Mouse (Mus musculus) heart, adult 2 months (tissue): ENCODE results near the gene Gpatch11. TPM values are rescaled to one million over a fixed set of nuclear protein-coding genes. Genes with fewer than 3 reads are reported as not detected.

Source experiments
- DNase-seq, 2 experiments: peaks; one replicate each; pipeline ENCODE4 v3.0.0; 2021
- H3K27ac ChIP-seq: fragments of 200-600 bp; 2 replicates; pipeline ENCODE4 v1.8.1; 2022
- H3K27me3 ChIP-seq: fragments of 200-500 bp; 2 replicates; pipeline ENCODE4 v1.6.1; 2012; ENCODE audit warnings: mild to moderate bottlenecking, low read length, inconsistent platforms, mixed read lengths; ENCODE audit not compliant: control insufficient read depth, insufficient read depth
- H3K36me3 ChIP-seq: fragments of 200-500 bp; 2 replicates; pipeline ENCODE4 v1.6.1; 2012; ENCODE audit warnings: low read length, inconsistent platforms; ENCODE audit not compliant: control insufficient read depth, insufficient read depth
- H3K4me1 ChIP-seq: fragments of 200-500 bp; 2 replicates; pipeline ENCODE4 v1.6.1; 2011; ENCODE audit warnings: low read length; ENCODE audit not compliant: control insufficient read depth, insufficient read depth
- H3K4me3 ChIP-seq: fragments of 200-600 bp; 2 replicates; pipeline ENCODE4 v1.8.1; 2022
- H3K79me2 ChIP-seq: fragments of 200-500 bp; replicated peaks from 2 replicates; pipeline ENCODE4 v1.6.1; 2012; ENCODE audit warnings: mild to moderate bottlenecking, inconsistent platforms, low read length, moderate library complexity, mixed read lengths; ENCODE audit not compliant: control insufficient read depth, insufficient read depth
- H3K9ac ChIP-seq: fragments of 200-500 bp; 2 replicates; pipeline ENCODE4 v1.6.1; 2012; ENCODE audit warnings: low read depth, mild to moderate bottlenecking, control low read depth, inconsistent platforms, low read length, mixed read lengths
- CTCF ChIP-seq: fragments of 200-600 bp; IDR thresholded peaks from 2 replicates; pipeline ENCODE4 v1.8.1; 2022; ENCODE audit warnings: antibody characterized with exemption, mild to moderate bottlenecking, moderate library complexity
- EP300 ChIP-seq: fragments of 200-500 bp; IDR thresholded peaks from 2 replicates; pipeline ENCODE4 v1.6.1; 2011; ENCODE audit warnings: low read depth, low read length, control low read depth; ENCODE audit not compliant: insufficient read depth
- POLR2A ChIP-seq: fragments of 200-500 bp; IDR thresholded peaks from 2 replicates; pipeline ENCODE4 v1.6.1; 2011; ENCODE audit warnings: mild to moderate bottlenecking, low read depth, low read length, control low read depth; ENCODE audit not compliant: insufficient read depth
- WGBS: fragments of 180-500 bp; shearing (Covaris S2); methylation state at CpG from one replicate; pipeline ENCODE4 v1.1.7; 2018; 5-methylcytosine and 5-hydroxymethylcytosine counted together
- intact Hi-C: fragments of 180-260 bp; cut with DNase I; formaldehyde crosslinking; loops from one replicate; pipeline ENCODE4 v1.15.1; 2025
- polyA plus RNA-seq: library from polyadenylated mRNA; depleted of rRNA; stranded (reverse); fragments of >200 nt; gene quantifications from 2 replicates; pipeline ENCODE4 v1.2.3, GENCODE M21; 2012; rRNA removed
- total RNA-seq, 2 experiments: library from RNA; stranded (reverse); gene quantifications; 2 replicates each; pipeline ENCODE4 v1.2.3; 2021

The Gpatch11 gene
- total and polyA plus RNA-seq, 3 experiments, result 11.6 to 26.9 (median 26.4) TPM

DNA sequence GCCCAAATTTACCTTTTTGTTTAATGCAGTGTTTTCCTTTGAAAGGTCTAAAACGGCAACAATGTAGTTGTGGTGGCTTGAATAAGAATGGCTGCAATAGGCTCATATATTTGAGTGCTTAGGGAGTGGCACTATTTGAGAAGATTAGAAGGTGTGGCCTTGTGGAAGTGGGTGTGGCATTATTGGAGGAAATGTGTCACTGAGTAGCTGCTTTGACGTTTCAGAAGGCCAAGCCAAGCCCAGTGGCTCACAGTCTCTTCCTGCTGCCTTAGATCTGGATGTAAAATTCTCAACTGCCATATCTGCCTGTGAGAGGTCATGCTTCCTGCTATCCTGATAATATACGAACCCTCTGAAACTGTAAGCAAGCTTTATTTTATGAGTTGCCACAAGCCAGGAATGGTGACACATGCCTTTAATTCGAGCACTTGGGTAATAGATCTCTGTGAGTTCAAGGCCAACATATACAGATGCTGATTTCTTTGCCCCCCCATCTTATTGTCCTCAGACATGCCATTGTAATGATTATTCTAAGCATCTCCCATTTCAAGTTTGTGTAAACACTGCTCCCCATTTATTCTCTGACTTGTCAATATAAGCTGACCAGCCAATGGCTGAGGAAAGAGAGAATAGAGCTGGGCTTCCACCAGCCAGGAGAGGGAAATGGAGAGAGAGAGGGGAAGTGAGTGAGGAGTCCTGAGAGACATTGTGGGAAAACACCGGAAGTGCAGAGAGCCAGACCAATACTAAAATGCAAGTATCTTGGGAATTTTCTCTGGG, 50.1 kb downstream of the Gpatch11 start:
- no peak overlapping the region for H3K9ac ChIP-seq

DNA sequence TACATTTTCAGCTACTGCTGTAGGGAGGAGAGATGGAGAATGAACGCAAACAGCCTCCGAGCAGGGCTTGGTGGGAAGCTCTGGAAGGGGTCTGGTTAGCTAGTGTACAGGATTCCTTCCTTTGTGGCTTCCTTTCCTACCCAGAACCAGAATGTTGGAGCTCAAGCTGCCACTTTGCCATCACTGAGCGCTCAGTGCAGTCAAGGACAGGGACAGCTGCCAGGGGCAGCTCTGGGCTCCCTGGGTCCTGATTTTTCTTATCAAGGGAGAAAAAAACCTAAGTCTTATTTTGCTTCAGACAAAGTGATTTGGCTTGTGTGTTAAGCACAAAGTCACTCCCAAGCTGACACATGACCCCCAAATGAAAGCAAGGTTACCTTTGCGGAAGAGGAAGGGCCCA, 53.2 kb downstream of the Gpatch11 start:
- intact Hi-C loops, result no loop called here
- no peak for DNase-seq
- H3K27ac ChIP-seq, result no peak overlapping the region
- TF ChIP-seq CTCF (no peak), POLR2A (no peak), EP300 (no peak)
- no peaks in the 10 kb centered on the region for H3K79me2 ChIP-seq
- H3K9ac ChIP-seq, result no peak overlapping the region
- H3K36me3 ChIP-seq, result no peaks in the 10 kb centered on the region
- WGBS, result 80% methylated on average over 4 of the region's 4 CpGs
- no peaks in the 10 kb centered on the region for H3K4me1 ChIP-seq
- no peaks in the 10 kb centered on the region for H3K27me3 ChIP-seq
- no peak overlapping the region for H3K4me3 ChIP-seq

More for the DNA sequence above, 50.1 kb downstream of the Gpatch11 start:
- WGBS, result 72% methylated on average over 5 of the region's 5 CpGs
- DNase-seq, result no peak
- H3K27me3 ChIP-seq, result no peaks in the 10 kb centered on the region
- H3K4me3 ChIP-seq, result no peak overlapping the region
- H3K27ac ChIP-seq, result no peak overlapping the region
- TF ChIP-seq CTCF (no peak), POLR2A (no peak), EP300 (no peak)
- peaks cover 1% of the 10 kb centered on the region for H3K4me1 ChIP-seq
- H3K79me2 ChIP-seq, result no peaks in the 10 kb centered on the region
- H3K36me3 ChIP-seq, result no peaks in the 10 kb centered on the region
- intact Hi-C loops, result no loop called here

DNA sequence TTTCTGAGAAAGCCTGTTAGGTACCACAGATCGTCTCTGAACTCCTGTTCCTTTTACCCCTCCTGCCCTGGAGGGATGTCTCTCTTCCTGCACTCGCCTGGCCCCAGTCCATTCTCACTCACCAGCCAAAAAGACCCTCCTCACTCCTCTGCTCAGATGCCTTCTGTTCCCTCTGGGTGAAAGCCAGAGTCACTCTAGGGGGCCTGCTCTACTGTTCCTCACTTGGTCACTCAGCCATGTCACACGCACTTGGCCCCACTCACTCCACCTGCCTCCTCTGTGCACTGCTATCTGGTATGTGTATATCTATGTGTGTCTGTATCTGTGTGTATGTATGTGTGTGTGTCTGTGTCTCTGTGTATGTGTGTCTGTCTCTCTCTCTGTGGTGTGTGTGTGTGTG, 53.8 kb downstream of the Gpatch11 start:
- H3K4me1 ChIP-seq, result no peaks in the 10 kb centered on the region
- DNase-seq, result no peak
- TF ChIP-seq POLR2A, result no peak
- no peak for TF ChIP-seq EP300
- TF ChIP-seq CTCF, result no peak
- no peak overlapping the region for H3K9ac ChIP-seq
- no peak overlapping the region for H3K4me3 ChIP-seq
- H3K79me2 ChIP-seq, result no peaks in the 10 kb centered on the region
- no peaks in the 10 kb centered on the region for H3K27me3 ChIP-seq
- H3K36me3 ChIP-seq, result no peaks in the 10 kb centered on the region
- intact Hi-C loops, result no loop called here
- H3K27ac ChIP-seq, result no peak overlapping the region
- WGBS, result 56% methylated on average over 3 of the region's 3 CpGs

DNA sequence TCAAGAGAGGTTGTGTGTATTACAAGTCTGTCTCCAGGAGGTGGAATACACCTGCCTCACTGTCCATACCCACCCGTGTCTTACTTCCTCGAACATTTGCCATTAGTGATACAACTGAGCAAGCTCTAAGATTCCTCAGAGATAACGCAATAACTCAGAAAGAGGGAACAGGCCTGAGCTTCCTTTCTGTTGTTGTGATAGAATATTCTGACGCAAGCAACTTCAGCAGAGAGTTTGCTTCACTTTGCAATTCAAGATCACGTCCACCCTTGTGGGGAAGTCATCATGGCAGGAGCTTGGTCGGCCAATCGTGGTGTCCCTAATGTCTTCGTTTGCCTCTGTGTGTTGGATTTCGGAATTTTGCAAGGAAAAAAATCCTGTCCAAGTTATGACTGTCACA, 55.7 kb downstream of the Gpatch11 start:
- Histone ChIP-seq H3K9ac (no peak overlapping the region), H3K36me3 (no peaks in the 10 kb centered on the region), H3K27ac (no peak overlapping the region), H3K4me3 (no peak overlapping the region), H3K79me2 (no peaks in the 10 kb centered on the region), H3K4me1 (no peaks in the 10 kb centered on the region), H3K27me3 (no peaks in the 10 kb centered on the region)
- DNase-seq, result no peak
- intact Hi-C loops, result no loop called here
- TF ChIP-seq CTCF, result no peak
- TF ChIP-seq POLR2A, result no peak
- WGBS, result 70% methylated on average over 9 of the region's 9 CpGs

DNA sequence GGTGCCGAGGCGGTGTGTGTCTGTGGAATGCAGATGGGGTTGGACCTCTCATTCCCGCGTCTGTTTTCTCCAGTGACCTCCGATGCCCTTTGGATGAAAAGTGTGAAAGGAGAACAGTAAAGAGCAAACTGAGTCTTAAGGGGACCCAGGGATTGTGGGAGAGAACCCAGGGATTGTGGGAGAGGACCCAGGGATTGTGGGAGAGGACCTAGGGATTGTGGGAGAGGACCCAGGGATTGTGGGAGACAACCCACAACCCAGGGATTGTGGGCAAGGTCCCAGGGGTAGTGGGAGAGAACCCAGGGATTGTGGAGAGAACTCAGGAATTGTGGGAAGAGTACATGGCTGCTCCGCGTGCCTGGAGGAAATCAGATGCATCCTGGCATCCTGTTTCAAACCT, 59.6 kb downstream of the Gpatch11 start:
- Histone ChIP-seq H3K36me3 (no peaks in the 10 kb centered on the region), H3K4me3 (no peak overlapping the region), H3K27ac (no peak overlapping the region), H3K9ac (no peak overlapping the region), H3K27me3 (no peaks in the 10 kb centered on the region), H3K79me2 (no peaks in the 10 kb centered on the region), H3K4me1 (no peaks in the 10 kb centered on the region)
- no peak for DNase-seq
- TF ChIP-seq EP300 (no peak), CTCF (no peak), POLR2A (no peak)
- intact Hi-C loops, result no loop called here
- WGBS, result 67% methylated on average over 7 of the region's 7 CpGs

DNA sequence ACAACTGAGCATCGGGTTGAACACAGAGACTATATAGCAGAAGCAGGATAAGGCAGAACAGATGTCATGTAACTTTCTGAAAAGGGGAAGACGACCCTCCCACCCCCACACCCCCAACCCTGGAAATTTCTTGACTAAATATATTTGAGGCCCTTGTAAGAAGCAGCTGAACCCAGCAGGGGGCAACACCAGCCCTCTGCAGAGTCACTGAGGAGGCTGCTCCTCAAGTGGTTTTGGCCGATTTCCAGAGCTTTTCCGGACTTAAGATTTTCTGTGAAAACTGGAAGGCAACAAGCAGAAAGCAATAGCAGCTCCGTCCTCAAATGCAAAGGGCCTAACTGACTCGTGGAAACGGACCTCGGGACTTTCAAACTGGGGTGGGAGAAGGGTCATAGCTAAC, 60.0 kb downstream of the Gpatch11 start:
- peak in 1 of 2 experiments; percentile 28 for DNase-seq
- intact Hi-C loops, result no loop called here
- TF ChIP-seq POLR2A (no peak), CTCF (peak; percentile 59)
- Histone ChIP-seq H3K9ac (no peak overlapping the region), H3K4me3 (no peak overlapping the region), H3K27me3 (no peaks in the 10 kb centered on the region), H3K4me1 (no peaks in the 10 kb centered on the region), H3K36me3 (no peaks in the 10 kb centered on the region), H3K27ac (no peak overlapping the region), H3K79me2 (no peaks in the 10 kb centered on the region)
- WGBS, result 12% methylated on average over 8 of the region's 8 CpGs

Other genes with a start within 250 kb of the Gpatch11 start
- 10 to 100 TPM; 20.3 to 24.2 TPM for gene Strn, start 98.4 kb upstream of the Gpatch11 start, total RNA-seq
- gene Strn, start 98.4 kb upstream of the Gpatch11 start, polyA plus RNA-seq, result 6.1 and 11.8 TPM in 2 replicates
- 10 to 100 TPM; 38.8 to 45.7 TPM for gene Heatr5b, start 203 bp upstream of the Gpatch11 start, total RNA-seq
- gene Heatr5b, start 203 bp upstream of the Gpatch11 start, polyA plus RNA-seq, result 27.7 and 57.3 TPM in 2 replicates
- gene Eif2ak2, start 47.0 kb downstream of the Gpatch11 start, total RNA-seq, result 1 to 10 TPM; 7.8 to 8.0 TPM
- gene Eif2ak2, start 47.0 kb downstream of the Gpatch11 start, polyA plus RNA-seq, result 2.7 and 4.2 TPM in 2 replicates
- gene Sult6b1, start 71.4 kb downstream of the Gpatch11 start, total RNA-seq, result not detected
- 0.26 TPM in 1 of 2 replicates, not detected in the other for gene Sult6b1, start 71.4 kb downstream of the Gpatch11 start, polyA plus RNA-seq
- 10 to 100 TPM; 54.0 to 63.4 TPM for gene Cebpzos, start 80.9 kb downstream of the Gpatch11 start, total RNA-seq
- 15.3 and 32.2 TPM in 2 replicates for gene Cebpzos, start 80.9 kb downstream of the Gpatch11 start, polyA plus RNA-seq
- gene Cebpz, start 101.5 kb downstream of the Gpatch11 start, total RNA-seq, result 10 to 100 TPM; 20.1 to 21.4 TPM
- gene Cebpz, start 101.5 kb downstream of the Gpatch11 start, polyA plus RNA-seq, result 3.1 and 7.8 TPM in 2 replicates
- 10 to 100 TPM; 48.2 to 48.4 TPM for gene Ndufaf7, start 101.6 kb downstream of the Gpatch11 start, total RNA-seq
- gene Ndufaf7, start 101.6 kb downstream of the Gpatch11 start, polyA plus RNA-seq, result 12.6 and 29.1 TPM in 2 replicates
- 10 to 100 TPM; 16.3 to 16.6 TPM for gene Prkd3, start 185.2 kb downstream of the Gpatch11 start, total RNA-seq
- 6.9 and 12.2 TPM in 2 replicates for gene Prkd3, start 185.2 kb downstream of the Gpatch11 start, polyA plus RNA-seq
- 1 to 10 TPM; 5.0 to 5.1 TPM for gene Qpct, start 216.3 kb downstream of the Gpatch11 start, total RNA-seq
- gene Qpct, start 216.3 kb downstream of the Gpatch11 start, polyA plus RNA-seq, result 4.7 and 10.6 TPM in 2 replicates